Mouse (Mus musculus): ENCODE data around the gene Cryzl1.

Cryzl1 gene

DNA sequence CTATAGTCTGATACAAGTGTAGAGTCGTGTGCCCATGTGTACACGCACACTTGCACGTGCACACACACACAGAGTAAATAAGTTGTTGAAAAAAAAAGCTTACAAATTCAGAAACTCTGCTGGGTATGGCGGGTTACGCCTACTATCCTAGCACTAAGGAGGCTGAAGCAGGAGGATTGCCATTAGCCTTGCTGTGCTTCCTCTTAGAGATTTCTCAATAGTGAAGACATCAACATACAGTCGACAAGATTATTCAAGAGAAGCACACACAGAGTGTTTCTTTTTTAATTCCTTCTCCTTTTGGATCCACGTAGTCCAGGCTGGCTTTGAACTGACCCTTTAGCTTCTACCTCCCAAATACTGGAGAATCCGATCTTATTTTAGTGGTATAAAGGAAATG lies 88.6 kb downstream of the Cryzl1 start:
- DNase-seq (ENCODE audit: low spot score): no peak

DNA sequence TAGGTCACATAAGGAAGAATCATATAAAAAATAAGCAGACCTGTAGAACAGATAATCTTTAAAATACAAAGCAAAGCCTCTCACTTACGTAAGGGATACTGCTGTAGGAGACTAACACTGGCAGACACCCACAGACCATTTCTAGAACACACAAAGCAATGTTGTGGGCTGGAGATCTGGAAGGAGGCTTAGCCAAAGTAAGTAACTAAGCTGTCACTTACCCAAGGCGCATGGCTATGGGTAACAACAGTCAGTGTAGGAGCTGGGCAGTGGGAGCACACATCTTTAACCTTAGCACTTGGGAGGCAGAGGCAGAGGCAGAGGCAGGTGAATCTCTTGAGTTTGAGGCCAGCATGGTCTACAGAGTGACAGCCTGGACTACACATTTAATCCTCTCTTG lies 89.1 kb downstream of the Cryzl1 start:
- no peak for DNase-seq (ENCODE audit: low spot score)

Measured in left cerebral cortex, adult 11 months (tissue).